Mouse (Mus musculus) testis, adult 2 months (tissue): Measurements from ENCODE around the gene Ndufa10.

Source experiments
- CTCF ChIP-seq: fragments of 200-500 bp; IDR thresholded peaks from 2 replicates; pipeline ENCODE4 v1.5.1; 2012; ENCODE audit warnings: low read depth, mild to moderate bottlenecking, inconsistent platforms, low read length, moderate library complexity; ENCODE audit not compliant: control insufficient read depth, insufficient read depth, insufficient replicate concordance
- POLR2A ChIP-seq: fragments of 200-500 bp; IDR thresholded peaks from 2 replicates; pipeline ENCODE4 v1.6.1; 2012; ENCODE audit warnings: low read depth, mild to moderate bottlenecking, inconsistent platforms, low read length, moderate library complexity; ENCODE audit not compliant: control insufficient read depth

DNA sequence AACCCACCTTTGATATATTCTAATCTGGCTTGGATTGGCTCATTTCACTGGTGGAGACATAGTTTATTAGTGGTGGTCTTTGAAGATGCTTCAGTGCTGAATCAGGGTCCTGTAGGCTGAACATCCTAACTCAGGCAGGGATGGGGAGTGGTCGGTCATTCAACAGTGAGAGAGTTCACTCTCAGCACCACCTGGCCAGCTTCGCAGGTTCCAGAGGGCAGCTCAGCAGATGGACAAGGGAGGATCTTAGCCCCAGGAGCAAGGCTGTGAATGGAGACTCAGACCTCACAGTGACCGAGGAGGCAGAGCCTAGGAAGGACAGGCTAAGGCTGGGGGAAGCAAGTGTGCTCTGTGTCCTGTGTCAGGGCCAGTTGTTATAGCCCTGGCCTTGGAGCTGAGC, 42.2 kb downstream of the Ndufa10 start:
- TF ChIP-seq POLR2A: no peak
- no peak for TF ChIP-seq CTCF
